Mouse (Mus musculus): ENCODE data around the gene Lrfn4.
"Not testable (repeated sequence)": the region's sequence is repeated elsewhere in the genome, so short reads cannot be mapped to it uniquely, and the experiment has no call there.

Gene Lrfn4

DNA sequence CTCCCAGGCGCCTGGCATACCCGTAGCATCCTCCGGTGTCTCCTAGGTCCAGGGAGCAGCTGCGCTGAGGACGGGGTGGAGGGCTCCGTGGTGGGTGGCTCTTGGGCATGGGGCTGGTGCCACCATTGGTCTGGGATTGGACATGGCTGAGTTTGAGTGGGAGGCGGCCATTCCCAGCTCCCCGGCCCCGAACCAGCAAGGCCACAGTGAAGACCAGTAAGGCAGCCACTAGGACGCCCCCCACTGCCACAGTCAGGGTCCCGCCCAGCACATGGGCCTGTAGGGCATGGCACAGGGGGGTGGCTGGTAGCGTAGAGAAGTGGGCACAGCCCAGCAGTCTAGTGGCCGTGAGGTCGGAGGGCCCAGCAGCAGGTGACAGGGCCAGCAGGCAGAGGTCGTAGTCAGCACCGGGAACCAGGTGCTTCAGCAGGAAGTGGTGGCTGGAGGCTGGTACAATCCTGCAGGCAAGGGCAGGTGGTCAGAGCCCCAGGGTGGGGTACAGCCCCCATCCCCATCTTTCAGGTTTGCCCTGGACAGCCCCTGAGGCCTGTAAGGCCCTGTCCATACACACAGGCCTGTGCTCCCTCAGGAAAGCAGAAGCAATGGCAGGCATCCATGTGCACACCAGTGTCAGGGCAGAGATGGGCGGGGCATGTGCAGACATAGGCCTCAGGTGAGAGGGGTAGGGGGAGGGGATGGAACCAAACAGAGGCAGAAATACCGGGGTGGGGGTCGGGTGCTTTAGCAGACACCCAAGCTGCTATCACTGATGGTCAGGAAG lies 3.1 kb downstream of the Lrfn4 start:
- no peak for DNase-seq (ENCODE audit: low spot score in 2 of 2)

DNA sequence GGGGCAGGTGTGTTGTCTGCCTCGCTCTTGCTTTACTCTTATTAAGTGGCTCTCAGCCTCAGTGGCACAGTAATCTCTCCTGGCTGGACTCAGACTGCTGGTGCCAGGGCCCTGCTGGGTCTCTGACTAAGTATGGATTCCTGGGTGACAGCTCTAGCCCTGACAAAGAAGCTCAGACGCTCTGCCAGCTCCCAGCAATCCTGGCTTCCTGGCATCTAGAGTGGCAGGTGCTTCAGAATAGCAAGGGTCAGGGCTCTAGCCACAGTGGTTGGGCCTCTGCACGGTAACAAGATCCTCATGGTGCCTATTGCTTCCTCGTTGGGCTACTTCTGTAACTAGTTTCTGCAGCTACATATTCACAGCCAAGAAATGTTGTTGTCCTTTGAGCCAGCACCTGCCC lies 5.4 kb downstream of the Lrfn4 start:
- DNase-seq (ENCODE audit: low spot score in 2 of 2): no peak

DNA sequence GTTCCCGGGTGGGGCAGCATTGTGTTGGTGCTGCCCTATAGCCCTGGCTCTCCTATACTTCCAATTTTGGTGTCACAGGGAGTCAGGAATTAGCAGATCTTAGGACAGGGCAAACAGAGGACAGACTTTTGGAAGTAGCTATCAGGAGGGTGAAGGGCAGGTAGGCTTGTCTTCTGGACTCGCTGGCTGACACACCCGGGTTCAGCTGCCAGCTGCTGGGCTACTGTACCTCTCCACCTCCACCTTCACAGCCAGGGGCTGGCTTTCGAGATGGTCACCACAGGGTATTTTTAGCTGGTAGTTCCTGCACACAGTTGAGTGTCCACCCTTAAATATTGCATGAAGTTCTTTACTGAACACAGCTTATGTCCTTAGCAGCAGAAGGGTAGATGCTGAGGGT lies 7.0 kb downstream of the Lrfn4 start:
- DNase-seq (ENCODE audit: low spot score in 2 of 2): no peak

DNA sequence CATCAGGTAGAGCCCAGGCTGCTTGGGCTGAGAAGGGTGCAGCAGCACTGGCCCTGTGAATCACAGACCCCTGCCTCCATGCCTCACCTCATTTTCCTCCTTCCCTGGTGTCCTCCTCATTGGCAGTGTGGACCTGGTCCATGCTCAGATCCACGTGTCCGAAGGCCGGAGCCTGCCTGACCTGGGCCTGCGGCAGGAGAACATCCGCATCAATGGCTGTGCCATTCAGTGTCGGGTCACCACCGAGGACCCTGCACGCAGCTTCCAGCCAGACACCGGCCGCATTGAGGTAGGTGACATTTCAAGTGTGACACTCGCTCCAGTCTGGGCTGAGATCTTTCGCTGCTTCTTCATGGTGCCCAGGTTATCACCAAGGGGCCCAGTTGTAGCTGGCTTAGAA lies 8.1 kb downstream of the Lrfn4 start:
- no peak for DNase-seq (ENCODE audit: low spot score in 2 of 2)

DNA sequence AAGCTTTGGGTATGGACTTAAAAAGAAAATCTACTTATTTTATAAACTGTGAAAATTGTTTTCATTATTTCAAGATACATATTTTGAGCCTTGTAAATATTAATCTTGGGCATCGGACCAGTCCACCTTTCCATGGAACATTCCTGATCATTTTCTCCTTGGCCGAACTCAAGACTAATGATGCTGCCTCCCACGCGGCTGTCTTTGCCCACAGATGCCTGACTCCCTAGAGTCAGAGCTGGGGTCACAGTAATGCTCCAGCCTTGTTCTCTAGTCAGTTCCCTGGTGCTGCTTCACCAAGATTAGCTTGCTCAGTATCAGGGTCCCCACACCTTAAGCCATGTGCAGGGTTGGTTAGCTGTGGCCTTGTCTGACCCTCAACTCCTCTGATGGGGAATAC lies 9.8 kb downstream of the Lrfn4 start:
- DNase-seq (ENCODE audit: low spot score in 2 of 2): no peak

DNA sequence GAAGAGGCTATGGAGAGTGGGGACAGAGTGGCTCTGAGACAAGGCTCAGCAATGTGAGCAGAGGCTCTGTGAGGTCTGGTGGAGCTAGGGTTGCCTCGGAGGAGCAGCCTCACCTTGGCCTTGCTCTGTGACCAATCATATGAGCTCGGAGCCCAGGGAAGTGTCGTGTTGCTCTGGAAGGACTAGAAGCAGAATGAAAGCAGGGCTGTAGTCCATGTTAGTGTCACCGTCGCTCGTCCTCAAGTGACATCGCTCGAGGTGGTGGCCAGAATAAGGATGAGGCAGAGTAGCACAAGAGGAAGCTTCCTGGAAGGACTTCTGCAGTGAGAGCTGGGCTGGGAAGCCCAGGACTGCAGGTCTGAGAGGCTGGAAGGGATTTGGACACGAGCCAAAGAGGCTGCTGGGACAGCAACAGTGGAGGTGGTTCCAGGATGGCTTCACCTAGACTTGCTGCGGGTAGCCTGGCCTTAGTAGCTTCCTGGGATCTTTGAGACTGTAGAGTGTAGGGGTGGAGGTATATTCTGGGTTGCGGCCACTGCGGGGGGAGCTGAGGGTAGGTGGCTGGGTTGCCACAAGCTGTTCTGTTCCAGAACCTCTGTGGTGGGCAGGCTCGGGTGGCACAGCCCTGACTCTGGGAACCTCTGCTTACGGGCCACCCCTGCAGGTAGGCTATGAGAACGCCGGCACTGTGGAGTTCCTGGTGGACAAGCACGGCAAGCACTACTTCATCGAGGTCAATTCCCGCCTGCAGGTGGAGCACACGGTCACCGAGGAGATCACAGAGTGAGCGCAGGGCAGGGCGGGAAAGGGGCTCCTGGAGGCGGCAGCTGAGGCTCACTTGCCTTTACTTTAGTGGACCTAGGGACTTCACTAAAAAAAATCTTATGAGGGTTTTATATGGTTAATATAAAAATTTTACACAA lies 11.4 kb downstream of the Lrfn4 start:
- no peak for DNase-seq (ENCODE audit: low spot score in 2 of 2)

DNA sequence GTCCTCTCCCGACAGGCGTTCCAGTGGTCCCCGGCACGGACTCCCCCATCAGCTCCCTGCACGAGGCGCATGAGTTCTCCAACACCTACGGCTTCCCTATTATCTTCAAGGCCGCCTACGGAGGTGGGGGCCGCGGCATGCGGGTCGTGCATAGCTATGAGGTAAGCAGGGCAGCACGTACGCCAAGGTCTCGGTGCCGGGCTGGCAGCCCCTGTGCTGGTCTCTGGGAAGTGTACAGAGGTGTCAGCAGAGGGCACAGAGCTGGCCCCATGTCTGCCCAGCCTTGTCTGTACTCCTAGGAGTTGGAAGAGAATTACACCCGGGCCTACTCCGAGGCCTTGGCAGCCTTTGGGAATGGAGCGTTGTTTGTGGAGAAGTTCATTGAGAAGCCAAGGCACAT lies 13.0 kb downstream of the Lrfn4 start:
- no peak for DNase-seq (ENCODE audit: low spot score in 2 of 2)

DNA sequence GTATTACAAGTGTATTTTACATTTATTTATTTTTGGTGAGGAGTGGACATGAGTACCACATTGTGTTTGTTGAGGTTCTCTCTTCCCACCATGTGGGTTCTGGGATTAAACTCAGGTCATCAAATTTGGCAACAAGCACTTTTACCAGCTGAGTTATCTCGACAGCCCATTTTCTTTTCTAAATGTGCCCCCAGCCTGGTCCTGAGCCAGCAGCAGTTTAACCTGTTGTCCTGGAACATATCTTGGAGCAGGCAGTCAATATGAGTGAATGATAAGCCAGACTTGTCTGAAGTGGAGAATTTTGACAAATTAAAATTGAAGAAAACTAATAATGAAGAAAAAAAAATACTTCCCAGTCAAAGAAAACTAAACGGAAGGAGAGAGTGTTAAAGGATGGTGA lies 19.4 kb downstream of the Lrfn4 start:
- DNase-seq (ENCODE audit: low spot score in 2 of 2): no peak

DNA sequence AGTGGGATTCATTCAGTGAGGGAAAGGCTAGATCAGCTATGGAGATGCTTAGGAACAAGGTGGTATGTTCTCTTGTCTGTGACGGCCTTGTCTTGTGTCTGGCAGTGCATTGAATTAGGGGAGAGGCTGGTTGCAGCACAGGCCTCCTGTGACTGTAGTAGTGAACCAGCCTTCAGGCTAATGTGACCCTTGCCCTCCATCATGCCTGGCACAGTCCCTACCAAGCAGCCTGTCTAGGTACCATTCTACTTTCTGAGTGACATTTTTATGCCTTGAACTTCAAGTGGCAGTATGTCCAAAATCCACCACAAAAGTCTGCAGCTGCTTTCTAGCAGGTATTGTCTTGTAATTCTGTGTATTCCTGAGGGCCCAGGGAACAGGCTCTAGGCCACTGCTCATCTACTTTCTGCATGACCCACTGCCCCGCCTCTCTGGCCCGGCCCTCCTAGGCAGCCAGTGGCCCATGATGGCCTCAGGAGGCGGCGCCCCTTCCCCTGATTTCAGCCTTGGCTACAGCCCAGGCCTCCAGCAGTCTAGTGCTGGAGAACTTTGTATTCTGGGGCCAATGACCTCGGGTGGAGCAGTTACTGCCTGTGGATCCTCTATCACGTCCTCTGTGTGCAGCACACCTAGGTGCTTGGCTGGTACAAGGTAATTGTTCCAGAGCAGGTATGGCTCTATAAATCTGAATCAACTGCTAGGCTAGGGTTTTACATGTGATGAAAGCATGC lies 21.5 kb downstream of the Lrfn4 start:
- no peak for DNase-seq (ENCODE audit: low spot score in 2 of 2)

DNA sequence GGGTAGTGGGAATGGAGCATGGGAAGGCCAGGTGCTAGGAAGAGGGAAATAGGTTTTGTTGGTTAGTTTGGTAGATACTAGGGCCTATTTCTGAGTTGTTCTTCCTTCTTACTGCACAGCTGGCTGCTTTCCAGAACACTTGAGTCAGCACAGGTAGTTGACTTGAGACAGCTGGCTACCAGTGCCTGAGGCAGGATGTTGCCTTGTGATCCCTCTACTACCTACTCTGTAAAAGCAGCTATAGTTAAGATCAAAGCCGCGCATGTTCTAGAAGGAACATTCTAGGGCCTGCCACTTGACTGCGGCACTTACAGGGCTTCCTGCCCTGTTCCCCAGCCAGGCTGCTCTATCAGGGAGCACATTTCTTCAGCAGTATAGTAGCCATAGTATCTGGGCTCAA lies 25.4 kb downstream of the Lrfn4 start:
- DNase-seq (ENCODE audit: low spot score in 2 of 2): no peak

DNA sequence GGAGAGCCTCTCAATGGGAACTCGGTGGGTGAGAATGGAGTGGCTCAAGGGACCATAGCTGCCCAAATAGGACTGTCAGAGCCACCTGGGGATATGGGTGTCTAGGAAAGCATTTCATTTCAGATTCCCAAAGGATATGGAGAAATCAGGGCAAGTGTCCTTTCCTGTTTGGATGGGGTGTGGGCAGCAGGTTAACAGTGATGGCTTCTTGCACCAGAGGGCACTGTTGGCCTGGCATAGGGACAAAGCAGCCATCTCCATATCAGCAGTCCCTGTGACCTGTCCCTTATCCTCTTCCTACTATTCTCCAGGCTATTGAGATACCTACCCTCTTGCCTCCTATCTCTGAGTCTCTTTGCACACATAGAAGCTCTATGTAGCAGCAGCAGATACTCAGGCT lies 26.4 kb downstream of the Lrfn4 start:
- no peak for DNase-seq (ENCODE audit: low spot score in 2 of 2)

DNA sequence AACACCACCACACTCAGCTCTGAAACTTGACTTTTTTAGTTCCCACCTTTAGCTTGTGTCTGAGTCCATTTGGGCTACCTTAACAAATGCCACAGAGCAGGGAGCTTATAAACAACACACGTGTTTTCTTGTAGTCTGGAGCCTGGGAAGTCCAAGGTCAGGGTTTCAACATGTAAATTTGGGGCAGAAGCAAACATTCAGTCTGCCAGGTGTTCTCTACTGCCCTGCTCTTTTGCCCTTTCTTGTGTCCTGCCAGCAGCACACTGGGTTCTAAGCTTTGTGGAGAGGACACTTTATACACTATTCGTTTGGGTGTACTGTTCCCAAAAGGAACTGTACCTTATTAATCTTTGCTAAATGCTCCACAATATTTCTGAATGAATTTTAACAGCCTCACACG lies 27.0 kb downstream of the Lrfn4 start:
- DNase-seq (ENCODE audit: low spot score in 2 of 2): no peak

DNA sequence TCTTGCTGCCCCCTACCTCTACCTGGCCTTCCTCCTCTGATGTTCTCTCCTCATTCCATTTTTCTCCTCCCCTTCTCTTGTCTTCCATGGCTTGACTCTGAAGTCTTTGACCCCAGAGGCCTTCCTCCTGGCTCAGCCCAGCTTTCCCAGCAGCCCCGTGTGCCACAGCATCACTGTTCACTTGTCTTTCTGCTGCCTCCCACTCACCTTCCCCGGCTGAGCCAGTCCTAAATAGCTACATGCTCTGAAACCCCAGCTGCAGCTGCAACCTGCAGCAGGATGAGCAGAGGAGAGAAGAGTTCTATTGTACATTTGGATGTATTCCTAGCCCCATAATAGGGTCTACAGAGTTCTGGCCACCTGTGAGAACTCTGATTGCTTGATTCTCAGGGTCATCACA lies 28.0 kb downstream of the Lrfn4 start:
- no peak for DNase-seq (ENCODE audit: low spot score in 2 of 2)

DNA sequence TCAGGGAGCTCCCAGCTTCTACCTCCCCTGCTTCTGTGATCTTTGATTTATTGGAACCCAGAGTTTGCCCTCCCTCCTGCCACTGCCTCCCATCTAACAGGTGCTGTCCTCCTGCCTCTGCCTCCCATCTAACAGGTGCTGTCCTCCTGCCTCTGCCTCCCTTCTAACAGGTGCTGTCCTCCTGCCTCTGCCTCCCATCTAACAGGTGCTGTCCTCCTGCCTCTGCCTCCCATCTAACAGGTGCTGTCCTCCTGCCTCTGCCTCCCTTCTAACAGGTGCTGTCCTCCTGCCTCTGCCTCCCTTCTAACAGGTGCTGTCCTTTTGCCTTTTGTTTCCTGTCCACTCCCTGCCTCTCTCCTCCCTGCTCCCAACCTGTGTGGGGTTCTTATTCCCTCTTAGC lies 28.7 kb downstream of the Lrfn4 start:
- DNase-seq (ENCODE audit: low spot score in 2 of 2): not testable (repeated sequence)

DNA sequence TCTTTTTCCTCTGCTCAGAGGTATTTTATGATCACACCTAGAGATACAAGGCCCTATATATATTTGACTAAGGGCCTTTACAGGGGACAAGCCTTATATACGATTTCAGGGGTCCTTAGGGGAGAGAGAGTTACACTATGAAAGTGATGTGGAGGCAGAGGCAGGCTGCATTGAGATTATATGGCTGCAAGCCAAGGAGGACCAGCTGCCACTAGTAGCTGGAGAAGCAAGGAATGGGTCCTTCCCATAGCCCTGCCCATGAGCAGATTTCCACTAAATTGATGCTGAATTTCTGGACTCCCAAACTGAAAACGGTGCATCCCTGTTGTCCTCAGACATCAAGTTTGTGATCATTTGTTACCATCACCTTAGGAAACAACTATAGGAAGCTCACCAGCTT lies 31.6 kb downstream of the Lrfn4 start:
- DNase-seq (ENCODE audit: low spot score in 2 of 2): no peak

DNA sequence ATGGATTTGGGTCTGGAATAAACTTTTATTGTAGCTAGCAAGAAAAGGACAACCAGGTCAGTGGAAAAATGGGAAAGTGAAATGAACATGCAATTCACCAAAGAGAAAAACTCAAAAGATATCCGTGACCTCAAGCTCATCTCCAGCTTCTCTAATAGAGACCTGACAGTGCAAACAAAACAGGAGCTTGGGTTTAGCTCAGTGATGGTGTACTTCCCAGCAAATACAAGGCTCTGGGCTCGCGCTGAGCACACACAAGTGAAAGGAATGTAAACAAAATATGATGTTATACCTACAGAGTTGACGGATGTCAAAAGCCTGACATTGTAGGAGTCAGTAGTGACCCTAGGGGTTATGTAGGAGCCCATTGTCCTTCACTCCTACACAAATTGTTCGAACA lies 36.2 kb downstream of the Lrfn4 start:
- DNase-seq (ENCODE audit: low spot score in 2 of 2): no peak

DNA sequence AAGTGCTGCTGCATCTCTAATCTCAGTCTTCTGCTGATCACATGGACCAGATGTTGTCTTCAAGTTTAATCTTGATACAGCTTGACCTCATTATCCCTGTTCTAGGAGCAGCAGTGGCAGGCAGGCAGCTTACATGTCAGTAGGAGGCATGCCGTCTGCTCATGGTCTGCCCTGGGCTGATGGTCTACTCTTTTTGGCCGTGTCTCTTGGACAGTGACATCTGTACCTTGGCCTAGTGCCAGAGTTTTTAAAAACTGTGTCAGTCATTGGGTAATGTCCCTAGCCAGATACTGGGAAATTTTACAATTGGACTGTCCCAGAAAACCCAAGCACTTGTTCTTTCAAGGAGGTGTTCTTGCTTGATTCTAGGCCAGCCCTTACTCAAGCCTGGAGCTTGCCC lies 36.7 kb downstream of the Lrfn4 start:
- DNase-seq (ENCODE audit: low spot score in 2 of 2): no peak

DNA sequence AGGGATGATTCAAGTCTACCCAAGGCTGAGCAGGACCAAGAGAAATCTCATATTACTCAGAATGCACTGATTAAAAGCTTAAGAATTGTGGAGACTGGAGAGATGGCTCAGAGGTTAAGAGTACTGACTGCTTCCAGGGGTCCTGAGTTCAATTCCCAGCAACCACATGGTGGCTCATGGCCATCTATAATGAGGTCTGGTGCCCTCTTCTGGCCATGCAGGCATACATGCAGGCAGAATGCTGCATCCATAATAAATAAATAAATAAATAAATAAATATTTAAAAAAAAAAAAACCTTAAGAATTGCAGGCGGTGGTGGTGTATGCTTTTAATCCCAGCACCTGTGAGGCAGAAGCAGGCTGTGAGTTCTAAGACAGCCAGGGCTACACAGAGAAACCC lies 42.2 kb downstream of the Lrfn4 start:
- no peak for DNase-seq (ENCODE audit: low spot score in 2 of 2)

DNA sequence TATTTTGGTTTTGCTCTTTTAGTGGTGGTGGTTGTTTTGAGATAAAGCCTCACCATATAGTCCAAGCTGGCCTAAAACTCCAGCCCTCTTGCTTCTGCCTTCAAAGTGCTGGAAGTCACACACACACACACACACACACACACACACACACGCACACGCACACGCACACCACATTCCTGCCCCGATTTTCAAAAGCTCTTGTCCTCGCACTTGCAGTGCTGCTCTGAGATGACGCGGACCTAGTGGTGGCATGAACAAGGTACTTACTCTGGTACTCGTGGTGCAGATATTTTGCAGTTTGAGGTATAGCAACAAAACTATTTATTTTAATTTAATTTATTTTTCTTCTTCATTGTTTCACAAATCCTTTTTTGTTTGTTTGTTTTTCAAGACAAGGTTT lies 43.0 kb downstream of the Lrfn4 start:
- no peak for DNase-seq (ENCODE audit: low spot score in 2 of 2)

DNA sequence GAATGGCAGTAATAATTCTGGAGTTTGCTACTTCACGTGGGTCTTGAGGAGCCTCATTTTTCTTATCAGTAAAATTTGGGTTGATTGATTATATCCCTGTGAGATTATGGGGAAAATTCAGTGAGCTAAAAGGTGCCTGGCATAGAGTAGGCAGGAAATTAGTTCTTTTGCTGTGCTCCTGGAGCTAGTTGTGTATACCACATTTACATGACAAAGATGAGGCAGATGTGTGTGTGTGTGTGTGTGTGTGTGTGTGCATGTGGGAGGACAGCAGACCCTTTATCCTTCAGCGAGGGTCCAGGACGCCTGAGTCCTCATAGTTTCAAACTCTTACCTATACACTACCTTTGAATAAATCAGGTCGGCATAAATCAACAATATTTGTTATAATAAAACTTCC lies 43.4 kb downstream of the Lrfn4 start:
- no peak for DNase-seq (ENCODE audit: low spot score in 2 of 2)

DNA sequence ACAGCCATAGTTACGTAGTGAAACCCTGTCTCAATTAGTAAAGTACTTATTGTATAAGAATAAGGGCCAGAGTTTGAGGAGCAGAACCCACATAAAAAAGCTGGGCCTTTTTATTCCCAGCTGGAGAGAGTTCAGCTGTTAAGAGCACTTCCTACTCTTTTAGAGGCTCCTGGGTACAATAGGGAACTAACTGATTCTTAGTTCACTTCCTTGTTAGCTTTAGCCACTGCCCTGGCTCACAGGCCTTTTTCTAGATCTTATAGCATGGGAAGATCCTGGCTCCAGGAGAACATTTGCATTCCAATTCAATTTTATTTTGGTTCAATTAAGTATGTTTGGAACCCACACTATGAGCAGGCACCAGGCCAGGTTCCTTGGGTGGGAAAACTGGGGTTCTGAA lies 43.8 kb downstream of the Lrfn4 start:
- no peak for DNase-seq (ENCODE audit: low spot score in 2 of 2)

DNA sequence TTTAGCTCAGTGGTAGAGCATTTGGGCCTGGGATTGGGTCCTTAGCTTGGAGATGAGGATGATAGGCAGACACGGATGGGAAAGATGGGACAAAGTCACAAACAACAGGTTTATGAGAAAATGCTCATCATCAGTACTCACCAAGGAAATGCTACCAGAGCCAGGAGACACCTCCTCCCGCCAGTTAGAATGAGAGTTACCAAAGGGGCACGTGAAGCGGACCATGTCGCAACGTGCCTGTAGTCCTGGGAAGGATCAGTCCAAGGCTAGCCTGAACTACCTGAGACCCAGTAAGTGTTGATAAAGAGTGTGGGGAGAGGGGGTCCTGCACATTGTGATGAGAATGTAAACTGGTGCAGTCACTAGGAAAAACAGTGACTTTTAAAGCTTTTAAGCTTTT lies 44.7 kb downstream of the Lrfn4 start:
- DNase-seq (ENCODE audit: low spot score in 2 of 2): no peak

DNA sequence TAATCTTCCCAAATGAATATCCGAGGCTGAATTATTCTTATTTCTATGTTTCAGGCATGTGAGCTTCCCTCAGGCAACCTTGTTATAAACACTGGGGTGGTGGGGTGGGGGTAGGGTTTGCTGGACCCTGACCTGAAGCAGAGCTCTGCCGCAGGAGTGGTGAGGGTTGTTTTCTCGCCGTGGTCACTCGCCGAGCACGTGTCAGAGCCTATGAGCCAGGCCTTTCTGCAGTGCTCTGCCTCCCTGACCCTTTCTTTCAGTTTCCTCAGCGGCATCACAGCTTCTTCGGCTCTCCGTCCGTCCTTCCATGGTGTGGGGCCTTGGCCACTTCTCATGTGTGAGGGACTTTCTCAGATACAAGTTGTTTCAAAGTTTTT lies 45.2 kb downstream of the Lrfn4 start:
- no peak for DNase-seq (ENCODE audit: low spot score in 2 of 2)

Data from spleen, postnatal 36 days (tissue).